Mouse (Mus musculus) G1E (cell line): Measurements from ENCODE around the gene Sema4a.

Source experiments
- CTCF ChIP-seq: IDR thresholded peaks from 2 replicates; pipeline ENCODE4 v1.5.1; 2012; ENCODE audit warnings: low read depth, low read length, inconsistent platforms, mixed read lengths
- GATA1 ChIP-seq: IDR thresholded peaks from 2 replicates; pipeline ENCODE4 v1.6.1; 2012; ENCODE audit warnings: borderline replicate concordance, low read length, inconsistent platforms, mixed read lengths

- TF ChIP-seq GATA1 (no peak), CTCF (no peak)
Observed at GRCm38 (mm10) chr3:88500087-88500486, 39.1 kb upstream of the Sema4a start.
